Mouse (Mus musculus): ENCODE results near the gene Fam131c.

GRCm38 (mm10) chr4:141347365-141347797, 20.6 kb upstream of the Fam131c start:
- TF ChIP-seq GATA1 (IDR thresholded peaks at IDR 0.05; ENCODE audit: borderline replicate concordance, low read length) = no peak
- no peak for TF ChIP-seq FLI1 (IDR thresholded peaks at IDR 0.05; ENCODE audit: low read length)
